Mouse (Mus musculus): ENCODE data around the gene Rnase4. TPM values are rescaled to one million over a fixed set of nuclear protein-coding genes. Genes with fewer than 3 reads are reported as not detected.

The Rnase4 gene
- total RNA-seq, 1 experiment from 2014 or later: 2.5 TPM

DNA sequence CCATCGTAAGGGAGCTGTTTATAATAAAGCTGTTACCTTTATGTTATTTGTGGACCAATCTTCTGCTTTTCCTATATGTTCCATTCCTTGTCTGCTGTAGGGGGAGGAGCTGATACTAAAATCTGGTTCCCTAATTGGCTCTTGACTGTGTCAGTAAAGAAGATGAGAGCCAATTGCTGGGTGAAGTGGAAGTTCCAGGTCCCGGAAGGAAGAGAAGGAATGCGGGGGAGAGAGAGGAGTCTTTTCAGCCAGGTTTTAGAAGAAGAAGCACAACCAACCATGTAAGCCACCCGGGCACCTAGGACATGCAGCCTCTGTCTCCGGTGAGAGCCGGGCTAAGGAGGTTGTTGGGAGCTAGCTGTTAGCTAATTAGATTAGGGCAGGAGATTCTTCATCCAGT is 34.8 kb downstream of the Rnase4 start:
- ATAC-seq (replicated peaks; ENCODE audit: low read depth, poor library complexity, severe bottlenecking): no peak

DNA sequence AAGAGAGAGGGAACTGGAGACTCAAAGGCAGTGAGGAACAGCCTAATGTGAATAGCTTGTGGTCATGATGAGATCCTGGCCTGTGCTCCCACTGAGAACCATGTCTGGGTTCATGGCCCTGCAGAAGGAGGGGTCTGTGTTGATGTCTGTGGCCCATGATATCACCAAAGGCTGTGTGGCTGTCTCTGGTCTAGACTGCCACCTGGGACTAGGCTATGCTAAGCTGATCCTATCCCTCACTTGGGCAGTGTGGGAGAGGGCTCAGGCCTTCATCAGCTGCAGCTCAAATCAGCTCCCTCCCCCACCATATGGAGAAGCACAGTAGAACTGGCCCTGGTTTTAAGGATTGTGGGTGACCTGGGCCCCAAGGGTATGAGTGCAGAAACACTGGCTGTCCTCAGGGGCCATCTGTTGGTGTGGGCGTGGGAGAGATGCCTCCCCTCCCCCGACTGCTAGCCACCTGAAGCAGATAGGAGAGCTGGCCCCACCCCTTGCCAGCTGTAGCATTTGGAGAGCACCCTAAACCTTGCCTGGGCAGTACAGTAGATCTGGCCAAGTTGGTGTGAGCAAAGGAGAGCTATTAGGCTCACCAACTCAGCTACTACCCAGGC is 36.9 kb downstream of the Rnase4 start:
- ATAC-seq (replicated peaks; ENCODE audit: low read depth, poor library complexity, severe bottlenecking): peak; percentile 20; the same call in 1 of the 2 replicates

DNA sequence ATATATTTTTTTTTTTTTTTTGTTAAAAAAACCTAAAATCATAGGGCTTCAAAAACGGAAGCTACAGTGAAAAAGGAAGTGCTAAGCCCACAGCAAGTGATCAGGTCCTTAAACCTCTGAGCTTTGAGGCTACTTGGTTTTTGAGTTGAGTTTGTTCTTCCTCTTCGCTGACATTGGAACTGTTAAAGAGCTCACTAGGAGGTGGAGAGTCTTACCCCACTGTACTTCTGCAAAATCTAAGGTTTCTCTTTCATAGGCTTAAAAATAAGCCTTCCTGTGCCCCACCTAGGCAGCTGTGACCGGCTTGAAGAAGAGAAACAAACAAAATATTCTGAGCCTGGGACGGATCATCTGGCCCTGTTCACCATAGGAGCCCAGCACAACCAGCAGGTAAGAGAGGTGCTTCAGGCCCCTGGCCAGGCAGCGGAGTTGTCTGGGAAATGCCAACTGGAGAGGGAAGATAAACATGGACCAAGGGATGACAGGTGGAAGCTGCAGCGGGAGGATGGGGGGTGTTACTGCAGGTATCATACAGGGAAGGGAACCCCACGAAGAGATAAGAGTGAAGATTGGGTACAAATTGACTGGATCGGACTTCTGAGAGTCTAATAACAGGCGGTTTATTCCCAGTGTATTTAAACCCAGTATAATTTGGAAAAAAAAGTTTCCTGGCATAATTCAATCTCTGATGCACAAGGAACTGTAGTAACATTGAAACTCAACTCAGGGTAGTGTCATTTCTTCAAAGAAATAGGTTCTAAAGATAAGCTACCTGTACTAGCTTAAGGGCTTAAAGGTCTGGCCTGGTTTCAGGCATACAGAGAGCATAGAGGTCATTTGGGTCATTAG is 38.1 kb downstream of the Rnase4 start:
- ATAC-seq (replicated peaks; ENCODE audit: low read depth, poor library complexity, severe bottlenecking): peak; percentile 61

GRCm38 (mm10) chr14:51129624-51129975 is 38.7 kb downstream of the Rnase4 start:
- ATAC-seq (replicated peaks; ENCODE audit: low read depth, poor library complexity, severe bottlenecking): no peak

DNA sequence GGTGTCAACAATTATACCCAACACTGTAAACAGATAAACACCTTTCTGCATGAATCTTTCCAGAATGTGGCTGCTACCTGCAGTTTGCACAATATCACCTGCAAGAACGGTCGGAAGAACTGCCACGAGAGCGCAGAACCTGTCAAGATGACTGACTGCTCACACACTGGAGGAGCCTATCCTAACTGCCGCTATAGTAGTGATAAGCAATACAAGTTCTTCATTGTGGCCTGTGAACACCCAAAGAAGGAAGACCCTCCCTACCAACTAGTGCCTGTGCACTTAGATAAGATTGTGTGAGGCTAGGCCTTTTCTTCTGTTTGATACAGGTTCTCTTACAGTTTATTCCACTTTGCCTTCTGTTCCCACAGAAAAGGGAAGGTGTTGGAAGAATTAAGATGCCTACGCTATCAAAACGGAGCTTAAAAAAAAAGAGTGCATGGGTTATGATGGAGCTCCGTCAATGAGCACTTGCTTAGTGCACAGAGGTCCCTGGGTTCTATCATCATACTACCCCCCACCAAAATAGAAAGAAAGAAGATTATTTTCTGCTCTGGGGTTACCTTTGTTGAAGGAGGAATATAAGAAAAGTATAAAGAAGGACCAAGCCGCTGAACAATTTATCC is 39.6 kb downstream of the Rnase4 start:
- peak; percentile 85 for ATAC-seq (replicated peaks; ENCODE audit: low read depth, poor library complexity, severe bottlenecking)

DNA sequence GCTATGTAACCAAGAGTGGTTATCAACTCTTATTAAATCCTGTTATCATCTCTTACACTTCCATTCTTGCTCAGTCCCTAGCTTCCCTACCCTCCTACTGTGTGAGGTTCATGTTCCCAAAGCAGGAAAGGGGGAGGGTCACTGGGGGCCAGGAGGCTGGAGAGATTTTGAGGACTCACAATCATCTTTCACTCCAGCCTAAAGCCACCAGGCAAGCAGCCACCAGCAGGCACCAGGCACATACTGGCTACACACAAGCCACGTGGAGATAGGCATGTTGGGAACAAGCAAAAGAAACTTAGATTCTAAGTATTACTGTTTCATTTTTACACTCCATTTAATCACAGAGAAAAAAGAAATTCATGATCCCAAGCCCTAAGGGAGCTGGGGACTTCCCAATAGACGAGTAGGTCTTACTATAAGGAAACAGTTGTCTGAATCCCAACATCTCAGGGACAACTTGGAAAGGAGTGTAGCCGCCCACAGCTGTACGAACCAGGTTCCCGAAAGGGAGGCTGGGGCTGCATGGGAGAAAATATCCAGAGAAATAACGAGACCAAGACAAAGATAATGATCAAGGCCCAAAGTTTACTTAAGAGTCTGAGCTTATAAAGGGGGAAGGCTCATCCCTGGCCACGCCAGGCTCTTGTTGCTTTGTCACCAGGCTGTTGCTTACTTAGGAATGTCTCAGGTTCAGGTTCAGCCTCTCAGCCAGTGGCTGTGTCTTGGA is 40.4 kb downstream of the Rnase4 start:
- no peak for ATAC-seq (replicated peaks; ENCODE audit: low read depth, poor library complexity, severe bottlenecking)

GRCm38 (mm10) chr14:51132372-51132771 is 41.5 kb downstream of the Rnase4 start:
- ATAC-seq (replicated peaks; ENCODE audit: low read depth, poor library complexity, severe bottlenecking): 0 out of 2 replicates have a peak, but pooled peaks have one; percentile 3

GRCm38 (mm10) chr14:51140342-51140741 is 49.5 kb downstream of the Rnase4 start:
- 0 out of 2 replicates have a peak, but pooled peaks have one; percentile 22 for ATAC-seq (replicated peaks; ENCODE audit: low read depth, poor library complexity, severe bottlenecking)

- ATAC-seq (replicated peaks; ENCODE audit: low read depth, poor library complexity, severe bottlenecking): no peak
Measured at GRCm38 (mm10) chr14:51142119-51142518, 51.2 kb downstream of the Rnase4 start.

- ATAC-seq (replicated peaks; ENCODE audit: low read depth, poor library complexity, severe bottlenecking): no peak; the same call in 1 of the 2 replicates
Measured at GRCm38 (mm10) chr14:51142568-51142967, 51.7 kb downstream of the Rnase4 start.

GRCm38 (mm10) chr14:51143287-51143686 is 52.4 kb downstream of the Rnase4 start:
- ATAC-seq (replicated peaks; ENCODE audit: low read depth, poor library complexity, severe bottlenecking): no peak

DNA sequence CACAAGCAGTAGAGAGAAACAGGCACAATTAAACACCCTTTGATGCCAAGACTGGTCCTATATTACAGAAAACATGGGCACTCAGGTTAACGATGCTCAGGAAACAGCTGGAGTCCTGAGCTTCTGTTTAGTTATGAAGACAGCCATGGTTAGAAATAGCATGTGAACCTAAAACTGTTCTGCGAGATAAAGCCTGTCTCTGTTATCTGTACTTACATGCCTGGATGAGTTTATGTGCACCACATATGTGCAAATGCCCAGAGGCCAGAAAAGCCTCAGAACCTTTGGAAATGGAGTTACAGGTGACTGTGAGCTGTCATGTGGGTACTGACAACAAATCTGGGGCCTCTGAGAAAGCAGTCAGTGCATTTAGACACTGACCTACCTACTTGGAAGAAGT is 53.1 kb downstream of the Rnase4 start:
- ATAC-seq (replicated peaks; ENCODE audit: low read depth, poor library complexity, severe bottlenecking): peak; percentile 50; the same call in 1 of the 2 replicates

DNA sequence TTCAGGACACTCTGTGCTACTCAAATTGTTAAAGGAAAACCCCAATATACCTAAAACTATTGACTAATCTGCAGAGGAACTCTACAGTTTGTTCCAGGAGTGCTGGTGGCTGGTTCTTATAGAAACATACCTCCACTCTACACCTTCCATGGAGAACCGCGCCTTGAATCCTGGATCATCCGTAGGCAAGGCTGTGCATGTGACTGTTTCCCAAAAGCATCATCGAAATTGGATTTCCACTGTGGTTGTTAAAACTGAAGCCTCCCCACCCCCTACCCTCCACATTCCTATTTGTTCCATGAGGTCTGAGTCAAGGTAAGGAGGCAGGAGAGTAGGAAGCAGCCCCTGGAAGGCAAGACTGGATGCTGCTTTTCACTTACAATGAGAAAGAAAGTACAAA is 53.6 kb downstream of the Rnase4 start:
- no peak for ATAC-seq (replicated peaks; ENCODE audit: low read depth, poor library complexity, severe bottlenecking)

GRCm38 (mm10) chr14:51145521-51145920 is 54.6 kb downstream of the Rnase4 start:
- ATAC-seq (replicated peaks; ENCODE audit: low read depth, poor library complexity, severe bottlenecking): no peak

DNA sequence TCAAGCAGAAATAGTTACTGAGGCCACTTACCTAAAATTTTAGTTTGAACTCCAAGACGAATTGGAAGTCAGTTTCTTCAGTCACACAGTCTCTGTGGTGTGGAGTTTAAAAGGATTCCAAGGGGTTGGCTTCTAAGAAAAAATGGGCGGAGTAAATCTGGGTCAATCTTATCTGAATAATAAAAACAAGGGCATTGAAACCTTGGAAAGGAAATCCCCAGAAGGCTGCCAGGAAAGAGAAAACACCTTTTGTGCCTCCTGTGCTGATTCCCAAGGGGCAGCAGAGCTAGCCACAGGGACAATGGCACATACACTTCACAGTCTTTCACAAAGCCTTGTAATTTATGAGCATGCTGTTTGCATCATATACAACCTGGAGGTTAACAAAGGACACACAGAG is 55.8 kb downstream of the Rnase4 start, which contains the start of gene Rnase1:
Rnase1 (minus strand) TSS at position 101 of the 400 bp plus-strand sequence.
- no peak for ATAC-seq (replicated peaks; ENCODE audit: low read depth, poor library complexity, severe bottlenecking)

DNA sequence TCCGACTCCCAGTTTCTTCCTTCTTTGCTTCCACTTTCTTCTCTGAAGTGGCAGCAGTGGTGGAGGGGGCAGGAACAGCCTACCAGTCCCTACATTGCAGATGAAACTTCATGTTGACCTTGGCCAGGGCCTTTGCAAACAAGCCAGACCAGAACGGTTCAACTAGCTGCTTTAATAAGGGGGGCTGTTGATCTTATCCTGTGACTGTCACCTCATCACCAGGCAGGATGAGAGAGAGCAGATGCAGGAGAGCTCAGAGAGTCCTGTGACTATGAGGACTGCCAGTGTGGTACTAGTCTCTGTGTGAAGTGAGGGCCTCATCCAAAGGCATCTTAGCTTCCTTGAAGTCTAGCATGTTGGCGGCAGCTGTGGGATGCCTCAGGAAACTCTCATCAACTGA is 57.1 kb downstream of the Rnase4 start:
- ATAC-seq (replicated peaks; ENCODE audit: low read depth, poor library complexity, severe bottlenecking): no peak

DNA sequence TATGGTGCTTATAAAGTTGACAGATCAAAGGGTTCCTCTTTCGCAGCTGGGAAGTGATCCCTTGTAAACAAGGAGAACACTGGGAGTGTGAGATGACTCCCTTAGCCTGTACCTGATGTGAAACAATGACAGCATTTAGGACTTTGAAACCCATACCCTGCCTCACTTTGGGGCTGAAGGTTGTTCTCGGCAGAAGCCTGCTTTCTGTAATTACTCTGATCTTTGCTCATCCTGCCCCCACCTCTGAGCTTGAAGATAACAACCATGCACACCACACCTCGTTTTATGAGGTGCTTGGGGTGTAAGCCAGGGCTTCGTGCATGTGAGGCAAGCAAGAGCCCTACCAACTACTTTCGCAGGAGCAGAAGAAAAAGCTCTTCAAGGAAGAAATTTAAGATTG is 58.3 kb downstream of the Rnase4 start:
- no peak for ATAC-seq (replicated peaks; ENCODE audit: low read depth, poor library complexity, severe bottlenecking)

DNA sequence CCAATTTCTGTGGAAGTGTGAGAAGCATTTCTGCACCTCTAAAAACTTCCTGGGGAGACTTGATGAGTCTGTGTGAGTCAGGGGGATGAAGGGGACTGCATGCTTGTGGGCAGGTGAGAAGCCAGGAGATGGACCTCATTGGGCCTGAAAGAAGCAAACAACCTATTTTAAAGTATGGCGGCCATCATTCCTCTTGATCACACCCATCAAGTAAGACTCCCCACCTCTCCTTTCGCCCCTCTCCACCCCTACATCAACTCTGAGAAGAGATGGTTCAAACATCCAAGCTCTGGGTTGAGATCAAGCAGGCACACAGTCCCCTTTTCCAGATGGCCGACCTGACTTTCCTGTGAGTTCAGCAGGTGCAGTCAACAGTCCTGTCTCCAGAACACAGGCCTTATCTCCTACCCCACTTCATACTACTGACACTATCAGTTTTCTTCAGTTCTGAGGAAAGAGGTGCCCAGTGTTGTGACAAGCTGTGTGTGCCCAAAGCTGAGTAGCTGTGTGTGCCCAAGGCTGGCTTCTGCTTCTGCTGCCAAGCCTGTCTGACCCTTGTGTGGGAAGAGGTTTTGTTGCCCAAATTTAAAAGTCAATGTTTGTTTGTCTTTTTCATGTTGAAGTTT is 59.4 kb downstream of the Rnase4 start:
- ATAC-seq (replicated peaks; ENCODE audit: low read depth, poor library complexity, severe bottlenecking): no peak

DNA sequence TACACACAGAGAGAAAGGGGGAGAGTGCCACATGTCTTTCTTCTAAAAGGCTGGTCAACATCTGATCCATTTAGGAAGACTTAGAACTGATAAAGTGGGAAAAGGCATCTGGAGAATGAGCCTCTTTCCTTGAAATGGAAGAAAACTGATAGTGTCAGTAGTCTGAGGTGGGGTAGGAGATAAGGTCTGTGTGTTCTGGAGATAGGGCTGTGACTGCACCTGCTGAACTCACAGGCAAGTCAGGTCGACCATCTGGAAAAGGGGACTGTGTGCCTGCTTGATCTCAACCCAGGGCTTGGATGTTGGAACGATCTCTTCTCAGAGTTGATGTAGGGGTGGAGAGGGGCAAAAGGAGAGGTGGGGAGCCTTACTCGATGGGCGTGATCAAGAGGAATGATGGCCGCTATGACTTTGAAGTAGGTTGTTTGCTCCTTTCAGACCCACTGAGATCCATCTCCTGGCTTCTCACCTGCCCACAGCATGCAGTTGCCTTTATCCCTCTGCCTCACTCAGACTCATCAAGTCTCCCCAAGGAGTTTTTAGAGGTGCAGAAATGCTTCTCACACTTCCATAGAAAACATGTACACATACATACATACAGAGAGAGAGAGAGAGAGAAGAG is 61.5 kb downstream of the Rnase4 start:
- ATAC-seq (replicated peaks; ENCODE audit: low read depth, poor library complexity, severe bottlenecking): no peak

Data from common myeloid progenitor, adult 5-6 weeks (primary cell).